Mouse (Mus musculus) megakaryocyte, embryonic 14.5 days (primary cell): ENCODE results near the gene Ppp1r21. TPM values are rescaled to one million over a fixed set of nuclear protein-coding genes. Genes with fewer than 3 reads are reported as not detected.

Experiments used
- H3K27me3 ChIP-seq: replicated peaks from 2 replicates; pipeline ENCODE3; 2012; ENCODE audit warnings: inconsistent platforms
- H3K36me3 ChIP-seq: replicated peaks from 2 replicates; pipeline ENCODE3; 2012; ENCODE audit warnings: low read length, inconsistent platforms, mixed read lengths
- H3K4me1 ChIP-seq: 2 replicates; pipeline ENCODE4 v1.6.1; 2012; ENCODE audit warnings: inconsistent platforms
- H3K4me3 ChIP-seq: replicated peaks from 2 replicates; pipeline ENCODE3; 2012; ENCODE audit warnings: moderate library complexity, mild to moderate bottlenecking, inconsistent platforms
- H3K9me3 ChIP-seq: 2 replicates; pipeline ENCODE4 v1.6.1; 2012; ENCODE audit warnings: inconsistent platforms
- FLI1 ChIP-seq: IDR thresholded peaks from 2 replicates; pipeline ENCODE4 v1.6.1; 2012; ENCODE audit warnings: low read length, inconsistent platforms, mixed read lengths
- GATA1 ChIP-seq: IDR thresholded peaks from 3 replicates; pipeline ENCODE4 v1.6.1; 2012; ENCODE audit warnings: mixed read lengths, low read length, inconsistent platforms, borderline replicate concordance
- polyA plus RNA-seq: library from polyadenylated mRNA; stranded (reverse); fragments of >175 nt; gene quantifications from 2 replicates; pipeline ENCODE4 v1.2.3, GENCODE M21; 2012; ENCODE audit warnings: low replicate concordance; ENCODE audit not compliant: insufficient read depth

The Ppp1r21 gene
- polyA plus RNA-seq, 1 experiment = 4.6 TPM

DNA sequence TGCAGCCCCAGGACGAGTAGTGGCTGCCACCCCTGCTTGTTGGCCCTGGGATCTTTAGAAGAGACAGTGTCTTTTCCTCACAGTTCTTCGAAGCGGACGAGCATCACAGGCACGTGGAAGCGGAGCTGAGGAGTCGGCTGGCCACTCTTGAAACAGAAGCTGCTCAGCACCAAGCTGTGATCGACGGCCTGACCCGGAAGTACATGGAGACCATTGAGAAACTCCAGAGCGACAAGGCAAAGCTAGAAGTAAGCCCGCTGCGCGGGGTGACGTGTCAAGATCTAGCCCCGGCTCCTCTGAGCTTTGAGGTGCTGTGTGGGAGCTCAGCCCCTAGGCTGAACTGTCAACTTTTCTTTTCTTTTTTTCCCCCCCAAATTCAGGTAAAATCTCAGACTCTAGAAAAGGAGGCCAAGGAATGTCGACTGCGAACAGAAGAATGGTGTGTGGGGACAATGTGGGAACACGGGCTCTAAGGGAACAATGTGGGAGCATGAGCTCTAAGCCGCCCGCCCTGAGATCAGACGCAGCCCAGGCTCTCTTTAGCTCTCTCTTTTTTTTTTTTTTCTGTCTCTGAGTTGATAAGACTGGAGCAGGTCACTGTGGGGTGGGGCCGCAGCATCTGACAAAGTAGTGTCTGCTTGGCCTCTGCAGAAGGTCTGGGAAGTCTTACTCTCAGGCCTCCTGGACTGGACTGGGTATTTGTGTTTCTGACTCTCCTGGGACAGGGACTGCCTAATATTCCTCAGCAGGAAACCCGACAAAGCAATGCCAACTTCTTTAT, 19.7 kb downstream of the Ppp1r21 start:
- TF ChIP-seq FLI1 (no peak), GATA1 (no peak)
- Histone ChIP-seq H3K9me3 (no peaks in the 10 kb centered on the region), H3K27me3 (no peaks in the 10 kb centered on the region), H3K4me1 (peaks cover 34% of the 10 kb centered on the region), H3K4me3 (no peak overlapping the region), H3K36me3 (peaks cover 72% of the 10 kb centered on the region)

DNA sequence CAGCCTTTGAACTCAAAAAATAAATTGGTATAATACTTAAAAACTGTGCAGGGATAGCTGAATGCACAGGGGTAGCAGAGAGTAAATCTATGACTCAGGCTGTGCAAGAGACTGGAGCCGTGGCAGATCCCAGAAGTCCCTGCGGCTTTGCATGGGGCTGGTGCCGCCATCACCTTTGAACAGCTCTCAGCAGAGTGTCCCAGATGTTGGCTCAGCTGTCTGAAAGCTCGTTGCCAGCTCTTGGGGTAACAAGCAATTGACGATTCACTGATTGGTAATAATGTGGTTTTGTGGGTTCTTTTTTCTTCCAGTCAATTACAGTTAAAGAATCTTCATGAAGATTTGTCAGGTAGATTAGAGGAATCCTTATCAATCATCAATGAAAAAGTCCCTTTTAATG, 20.4 kb downstream of the Ppp1r21 start:
- H3K4me1 ChIP-seq = peaks cover 31% of the 10 kb centered on the region
- H3K4me3 ChIP-seq = no peak overlapping the region
- H3K9me3 ChIP-seq = no peaks in the 10 kb centered on the region
- TF ChIP-seq GATA1 = no peak
- TF ChIP-seq FLI1 = no peak
- H3K36me3 ChIP-seq = peaks cover 72% of the 10 kb centered on the region
- H3K27me3 ChIP-seq = no peaks in the 10 kb centered on the region

DNA sequence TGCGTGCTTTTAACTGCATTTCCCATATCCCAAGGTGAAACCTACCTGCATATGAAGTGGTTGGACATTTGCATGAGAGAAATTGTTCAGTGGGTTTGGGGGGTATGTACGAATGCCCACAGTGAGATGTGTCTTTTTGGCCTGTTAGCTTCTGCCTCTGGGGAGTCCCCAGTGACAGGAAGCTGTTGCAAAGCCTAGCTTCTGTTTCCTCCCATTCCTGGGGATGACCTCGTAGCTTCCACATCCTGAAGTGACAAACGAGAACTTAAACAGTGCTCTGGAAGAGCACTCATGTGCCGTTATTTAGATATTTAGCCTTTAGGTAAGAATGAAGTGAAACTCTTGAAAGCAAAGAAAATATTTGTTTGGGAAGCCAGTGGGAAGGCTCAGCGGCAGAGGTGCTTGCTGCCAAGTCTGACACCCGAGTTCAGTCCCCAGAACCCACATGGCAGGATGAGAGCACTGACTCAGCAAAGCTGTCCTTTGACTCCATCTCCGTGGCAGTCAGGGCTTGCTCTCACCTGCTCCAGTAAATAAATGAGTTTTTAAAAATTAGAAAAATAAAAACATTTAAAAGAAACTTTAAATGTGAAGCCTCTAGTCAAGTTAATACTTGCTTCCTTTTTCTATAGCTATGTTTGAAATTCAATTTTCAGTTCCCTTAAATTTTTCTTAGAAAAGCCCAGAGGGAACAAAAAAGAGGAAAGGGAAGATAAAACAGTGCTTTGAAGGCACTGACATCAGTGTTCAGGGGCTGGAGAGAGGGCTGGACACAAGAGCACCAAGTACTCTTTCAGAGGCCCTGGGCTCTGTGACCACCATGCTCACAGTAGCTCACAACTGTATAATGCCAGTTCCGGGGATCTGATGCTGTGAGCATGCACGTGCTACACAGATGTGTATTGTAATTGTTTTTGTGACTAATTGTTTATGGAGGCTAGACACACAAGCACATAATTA, 21.3 kb downstream of the Ppp1r21 start:
- TF ChIP-seq FLI1 (no peak), GATA1 (no peak)
- peak overlapping the region; percentile 79 for H3K4me3 ChIP-seq
- H3K9me3 ChIP-seq = no peaks in the 10 kb centered on the region
- peaks cover 30% of the 10 kb centered on the region for H3K4me1 ChIP-seq
- H3K36me3 ChIP-seq = peaks cover 72% of the 10 kb centered on the region
- H3K27me3 ChIP-seq = no peaks in the 10 kb centered on the region

DNA sequence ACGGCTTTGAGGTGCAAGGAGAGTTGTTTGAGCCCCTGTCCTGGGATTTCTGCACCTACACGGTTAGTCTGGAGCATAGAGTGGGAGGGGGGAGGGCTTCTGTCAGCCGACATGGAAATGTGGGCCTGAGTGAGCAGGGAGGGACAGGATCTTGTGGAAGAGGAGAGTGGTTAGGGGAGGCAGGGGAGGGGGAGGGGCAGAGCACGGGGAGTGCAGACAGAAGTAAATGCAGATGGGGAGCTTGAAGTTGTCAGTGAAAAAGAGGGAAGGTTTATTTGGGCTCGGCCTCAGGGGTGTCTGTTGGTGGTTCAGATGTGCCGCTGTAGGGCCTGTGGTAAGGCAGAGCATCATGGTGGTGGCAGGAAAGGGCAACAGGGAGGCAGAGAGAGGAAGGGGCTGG, 22.6 kb downstream of the Ppp1r21 start:
- peaks cover 30% of the 10 kb centered on the region for H3K4me1 ChIP-seq
- H3K4me3 ChIP-seq = no peak overlapping the region
- peaks cover 77% of the 10 kb centered on the region for H3K36me3 ChIP-seq
- H3K27me3 ChIP-seq = no peaks in the 10 kb centered on the region
- TF ChIP-seq FLI1 (no peak), GATA1 (no peak)
- no peaks in the 10 kb centered on the region for H3K9me3 ChIP-seq

DNA sequence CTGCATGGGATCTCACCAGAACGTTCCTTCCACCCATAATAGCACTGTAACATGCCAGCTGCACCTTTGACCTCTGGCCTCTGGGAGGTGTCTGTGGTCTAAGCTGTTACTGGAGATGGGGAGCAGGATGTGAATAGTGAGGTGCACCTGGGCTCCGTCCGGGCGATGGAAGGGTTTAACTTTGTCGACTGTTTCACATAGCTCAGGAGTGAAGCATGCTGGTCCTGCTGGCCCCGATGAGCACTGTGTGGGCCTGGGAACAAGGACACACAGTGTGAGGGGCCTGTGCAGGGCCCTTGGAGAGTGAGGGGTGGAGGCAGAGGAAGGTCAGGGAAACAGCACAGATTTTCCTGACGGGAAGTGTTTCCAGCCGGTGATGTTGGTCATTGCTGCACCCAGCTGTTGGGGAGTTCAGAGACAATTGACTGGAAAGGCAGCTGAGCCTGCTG, 23.1 kb downstream of the Ppp1r21 start:
- TF ChIP-seq FLI1 (no peak), GATA1 (no peak)
- H3K4me3 ChIP-seq = no peak overlapping the region
- H3K4me1 ChIP-seq = peaks cover 30% of the 10 kb centered on the region
- no peaks in the 10 kb centered on the region for H3K9me3 ChIP-seq
- peaks cover 77% of the 10 kb centered on the region for H3K36me3 ChIP-seq
- no peaks in the 10 kb centered on the region for H3K27me3 ChIP-seq

DNA sequence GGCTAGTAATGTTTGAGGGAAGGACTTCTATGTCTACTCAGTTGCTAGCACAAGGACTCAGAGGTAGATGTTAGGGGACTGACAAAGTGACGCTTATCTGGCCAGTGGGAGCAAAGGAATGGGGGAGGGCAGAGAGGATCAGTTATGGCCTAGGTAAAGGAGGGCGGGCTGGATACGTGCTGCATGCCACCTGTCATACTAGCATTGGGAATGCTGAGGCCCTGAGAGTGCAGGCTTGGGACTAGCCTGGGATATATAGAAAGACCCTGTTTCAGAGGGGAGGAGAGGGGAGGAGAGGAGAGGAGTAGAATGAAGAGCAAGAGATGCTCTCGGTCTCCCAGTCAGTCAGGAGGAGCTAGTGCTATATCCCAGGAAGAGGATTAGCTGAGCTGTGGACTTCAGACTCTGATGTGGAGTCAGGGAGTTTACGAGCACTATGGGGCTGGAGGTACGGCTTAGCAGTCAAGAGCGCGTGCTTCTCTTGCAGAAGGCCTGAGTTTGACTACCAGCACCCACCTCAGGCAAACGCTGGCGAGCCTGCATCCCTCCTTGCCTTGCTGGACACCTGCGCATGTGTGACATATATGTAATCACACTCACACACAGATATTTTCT, 23.7 kb downstream of the Ppp1r21 start:
- H3K9me3 ChIP-seq = no peaks in the 10 kb centered on the region
- no peak overlapping the region for H3K4me3 ChIP-seq
- peaks cover 79% of the 10 kb centered on the region for H3K36me3 ChIP-seq

DNA sequence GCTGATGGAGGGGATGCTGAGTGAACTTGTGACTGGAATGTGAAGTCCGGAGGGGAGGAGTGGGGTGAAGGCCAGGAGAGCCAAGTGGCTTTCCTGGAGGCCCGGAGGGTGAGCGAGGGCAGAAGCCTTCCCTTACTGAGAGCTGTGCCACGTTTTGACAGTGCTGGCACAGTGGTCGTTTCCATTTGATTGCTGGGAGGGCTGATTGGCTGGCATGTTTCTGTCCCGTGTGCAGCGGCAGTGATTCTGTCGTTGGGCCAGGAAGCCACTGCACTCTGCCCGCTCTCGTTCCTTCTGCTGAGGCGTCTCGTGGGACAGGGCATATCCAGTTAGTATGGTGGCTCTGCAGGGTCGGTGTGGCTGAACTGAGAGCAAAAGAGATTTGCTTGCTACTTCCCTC, 26.3 kb downstream of the Ppp1r21 start:
- Histone ChIP-seq H3K4me1 (peaks cover 20% of the 10 kb centered on the region), H3K4me3 (no peak overlapping the region), H3K36me3 (peaks cover 73% of the 10 kb centered on the region), H3K27me3 (no peaks in the 10 kb centered on the region), H3K9me3 (no peaks in the 10 kb centered on the region)
- TF ChIP-seq GATA1 (no peak), FLI1 (no peak)

More for the DNA sequence above, 23.7 kb downstream of the Ppp1r21 start:
- H3K4me1 ChIP-seq = peaks cover 30% of the 10 kb centered on the region
- TF ChIP-seq FLI1 (no peak), GATA1 (no peak)
- no peaks in the 10 kb centered on the region for H3K27me3 ChIP-seq

DNA sequence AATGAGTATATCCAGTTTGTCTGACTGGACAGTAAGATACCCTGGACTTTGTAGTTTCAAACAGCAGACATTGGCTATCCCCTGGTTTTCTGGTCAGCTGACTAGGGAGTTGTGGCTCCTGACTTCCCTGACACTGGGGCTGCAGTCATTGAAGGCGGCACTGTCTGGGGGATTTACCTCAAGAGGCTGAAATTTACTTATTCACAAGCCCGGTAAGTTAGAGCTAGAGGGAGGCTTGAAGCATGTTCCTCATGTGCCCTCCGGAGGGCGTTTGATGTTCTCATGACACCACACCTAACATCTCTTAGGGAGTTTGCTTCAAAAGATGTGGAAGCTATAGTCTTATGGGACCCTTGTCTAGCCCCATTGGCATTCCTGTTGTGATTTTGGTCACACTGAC, 26.8 kb downstream of the Ppp1r21 start:
- Histone ChIP-seq H3K4me3 (no peak overlapping the region), H3K27me3 (no peaks in the 10 kb centered on the region), H3K4me1 (peaks cover 14% of the 10 kb centered on the region), H3K36me3 (peaks cover 78% of the 10 kb centered on the region), H3K9me3 (no peaks in the 10 kb centered on the region)
- TF ChIP-seq FLI1 (no peak), GATA1 (no peak)

DNA sequence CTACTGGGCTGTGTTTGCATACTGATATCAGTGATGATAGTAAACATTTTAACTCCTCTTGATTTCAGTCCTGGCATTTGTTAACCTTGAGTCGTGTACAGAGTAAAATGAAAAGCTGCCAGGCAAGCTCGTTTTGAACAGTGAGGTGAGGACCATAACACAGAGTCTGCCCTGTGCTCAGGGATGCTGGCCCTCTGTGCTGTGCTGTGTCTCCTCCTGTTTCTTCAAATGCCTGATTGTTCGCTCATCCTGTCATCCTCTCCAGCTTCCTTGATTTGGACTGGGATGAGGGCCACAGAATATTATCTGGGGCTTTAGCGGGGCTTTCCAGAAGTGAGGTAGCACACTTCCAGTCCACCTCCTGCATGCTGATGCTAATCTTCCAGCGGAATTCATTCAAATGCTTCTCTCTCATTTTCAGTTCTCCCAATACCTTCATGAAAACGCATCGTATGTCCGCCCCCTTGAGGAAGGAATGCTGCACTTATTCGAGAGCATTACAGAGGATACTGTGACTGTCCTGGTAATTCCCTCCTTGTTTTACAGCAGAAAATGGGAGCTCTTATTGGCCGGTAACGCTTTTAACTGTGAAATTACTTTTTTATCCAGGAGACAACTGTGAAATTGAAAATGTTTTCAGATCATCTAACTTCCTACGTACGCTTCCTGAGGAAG, 28.4 kb downstream of the Ppp1r21 start:
- Histone ChIP-seq H3K4me3 (no peak overlapping the region), H3K4me1 (no peaks in the 10 kb centered on the region), H3K27me3 (no peaks in the 10 kb centered on the region), H3K9me3 (no peaks in the 10 kb centered on the region), H3K36me3 (peaks cover 82% of the 10 kb centered on the region)
- TF ChIP-seq GATA1 (no peak), FLI1 (no peak)
